Mouse (Mus musculus) brain, adult 2 months (tissue): ENCODE results near the gene Ccdc82.
A peak's percentile ranks its signal among the peaks of the same experiment; 100 is the strongest.

Experiments
- DNase-seq: peaks from one replicate; pipeline ENCODE4 v3.0.0; 2011; ENCODE audit warnings: low read depth, low spot score

Gene Ccdc82

DNA sequence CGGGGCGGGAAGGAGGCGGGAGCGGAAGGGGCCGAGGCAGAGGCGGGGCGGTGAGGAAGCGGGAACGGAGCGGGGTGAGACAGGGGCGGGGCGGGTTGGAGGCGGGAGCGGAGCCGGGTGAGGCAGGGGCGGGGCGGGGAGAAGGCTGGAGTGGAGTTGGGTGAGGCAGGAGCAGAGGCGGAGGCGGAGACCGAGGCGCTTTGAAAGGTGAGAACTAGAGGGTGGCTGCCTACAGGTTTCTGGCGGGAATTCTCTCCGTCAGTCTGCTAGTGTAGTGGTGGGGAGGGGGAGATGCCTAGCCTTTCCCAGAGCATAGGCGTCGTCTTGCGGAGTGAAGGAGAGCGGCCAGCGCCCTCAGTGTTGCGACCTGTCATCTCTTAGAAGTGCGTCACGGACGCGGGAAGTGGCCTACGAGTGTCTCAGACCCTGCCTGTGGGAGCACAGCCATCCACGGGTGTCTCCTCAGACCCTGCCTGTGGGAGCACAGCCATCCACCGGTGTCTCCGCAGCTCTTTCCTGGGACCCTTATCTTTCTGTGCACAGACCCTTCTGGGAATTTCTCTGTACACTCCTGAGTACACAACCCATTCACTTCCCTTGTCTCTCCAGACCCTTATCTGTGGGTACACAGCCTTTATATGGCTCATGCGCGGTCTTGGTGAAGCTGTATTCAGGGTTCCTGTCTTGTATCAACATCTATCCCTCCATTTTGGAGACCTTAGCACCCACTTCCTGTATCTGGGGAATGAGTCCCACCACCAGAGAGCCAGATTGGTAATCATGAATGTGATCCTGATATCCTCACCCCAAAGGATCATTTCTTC, at the start of gene Ccdc82:
TSS of gene Ccdc82 (plus strand) at position 141 of the 824 bp plus-strand sequence.
- peak; percentile 95 for DNase-seq

DNA sequence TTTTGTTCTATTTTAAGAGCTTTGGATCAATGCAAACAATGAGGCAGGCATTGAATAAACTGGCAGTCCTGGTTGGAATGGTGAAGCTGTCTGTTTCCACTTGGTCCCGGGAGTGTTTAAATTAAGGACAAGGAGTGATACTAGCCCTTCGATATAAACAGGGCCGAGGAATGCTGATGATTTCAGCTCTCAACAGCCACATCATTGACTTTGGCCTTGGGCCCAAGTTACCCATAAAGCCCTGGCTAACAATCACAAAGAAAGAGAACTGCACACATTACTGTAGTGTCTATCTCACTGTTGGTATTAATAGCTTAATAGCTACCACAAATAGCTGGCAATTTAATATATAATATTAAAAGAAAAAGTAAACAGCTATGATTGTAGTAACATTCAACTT, 46.7 kb upstream of the Ccdc82 start:
- DNase-seq, result no peak

DNA sequence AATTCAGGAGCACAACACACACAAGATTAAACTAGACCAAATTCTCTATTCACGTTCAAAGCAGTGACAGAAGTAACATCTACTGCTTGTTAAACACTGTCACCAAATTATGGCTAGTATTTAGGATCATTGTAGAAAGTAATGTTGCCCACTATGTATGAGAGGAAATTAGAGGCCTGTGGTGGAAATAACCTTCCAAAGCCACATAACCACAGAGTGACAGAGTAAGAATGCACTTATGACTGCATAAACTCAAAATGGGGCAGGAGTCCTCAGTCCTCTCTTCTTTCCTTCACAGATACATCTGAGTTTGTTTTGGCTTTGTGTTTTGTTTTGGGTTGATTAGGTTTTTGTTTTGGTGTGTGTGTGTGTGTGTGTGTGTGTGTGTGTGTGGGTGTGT, 43.6 kb upstream of the Ccdc82 start:
- no peak for DNase-seq

GRCm38 (mm10) chr9:13203681-13204080, 43.1 kb upstream of the Ccdc82 start:
- no peak for DNase-seq

DNA sequence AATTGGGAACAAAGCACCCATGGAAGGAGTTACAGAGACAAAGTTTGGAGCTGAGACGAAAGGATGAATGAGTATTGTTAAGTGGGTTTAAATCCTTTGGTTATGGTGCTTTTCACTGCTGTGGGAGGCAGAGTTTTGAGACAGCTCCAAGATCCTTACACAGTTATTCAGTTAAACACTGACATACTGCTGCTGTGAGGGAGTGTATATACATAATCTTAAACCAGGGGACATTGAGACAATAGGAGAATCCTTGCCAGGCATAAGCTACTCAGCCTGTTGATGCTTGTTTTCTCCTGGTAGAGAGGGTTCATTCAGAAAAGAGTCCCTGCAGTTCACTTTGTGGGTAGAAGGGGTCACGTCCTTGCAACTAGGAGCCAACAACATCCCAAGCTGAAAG, 40.4 kb upstream of the Ccdc82 start:
- no peak for DNase-seq

DNA sequence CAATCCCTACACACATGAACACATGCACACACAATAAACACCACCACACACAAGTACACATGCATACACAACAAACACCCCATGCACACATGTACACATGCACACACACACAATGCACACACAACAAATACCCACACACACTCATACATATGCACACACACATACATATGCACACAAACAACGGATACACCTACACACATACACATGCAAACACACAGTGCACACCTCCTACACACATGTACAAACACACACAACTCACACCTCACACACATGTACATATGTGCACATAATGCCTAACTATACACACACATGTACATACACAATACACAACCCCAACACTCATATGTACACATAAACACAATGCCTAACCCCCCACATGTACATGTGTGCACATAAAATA, 20.9 kb upstream of the Ccdc82 start:
- DNase-seq, result no peak

DNA sequence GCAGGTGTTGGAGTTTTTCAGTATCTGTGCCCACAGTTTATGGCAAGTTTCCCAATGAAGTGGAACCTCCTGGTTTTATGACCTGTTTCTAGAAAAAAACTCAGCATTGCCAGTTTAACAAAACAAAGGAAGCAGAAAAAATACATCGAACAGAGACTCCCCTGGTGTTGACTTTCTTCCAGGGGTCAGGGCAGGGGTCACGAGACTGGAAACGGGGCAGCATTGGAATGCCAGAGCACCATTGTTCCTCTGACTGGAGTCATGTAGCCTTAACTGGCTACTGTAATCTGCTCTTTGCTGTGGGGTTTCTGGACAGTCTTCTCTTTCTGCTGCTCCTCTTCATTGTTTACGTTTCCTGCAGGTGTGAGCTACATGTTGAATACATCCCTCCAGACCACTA, 16.2 kb upstream of the Ccdc82 start:
- no peak for DNase-seq

GRCm38 (mm10) chr9:13231545-13232216, 15.1 kb upstream of the Ccdc82 start:
- DNase-seq, result peak; percentile 71

- DNase-seq, result peak; percentile 72
These were observed 4.4 kb upstream of the Ccdc82 start for GRCm38 (mm10) chr9:13242321-13242720.

- DNase-seq, result peak; percentile 48
These were observed 1.3 kb upstream of the Ccdc82 start, which contains the start of gene Jrkl for GRCm38 (mm10) chr9:13245481-13245880. Jrkl (minus strand) TSS chr9:13245829.

DNA sequence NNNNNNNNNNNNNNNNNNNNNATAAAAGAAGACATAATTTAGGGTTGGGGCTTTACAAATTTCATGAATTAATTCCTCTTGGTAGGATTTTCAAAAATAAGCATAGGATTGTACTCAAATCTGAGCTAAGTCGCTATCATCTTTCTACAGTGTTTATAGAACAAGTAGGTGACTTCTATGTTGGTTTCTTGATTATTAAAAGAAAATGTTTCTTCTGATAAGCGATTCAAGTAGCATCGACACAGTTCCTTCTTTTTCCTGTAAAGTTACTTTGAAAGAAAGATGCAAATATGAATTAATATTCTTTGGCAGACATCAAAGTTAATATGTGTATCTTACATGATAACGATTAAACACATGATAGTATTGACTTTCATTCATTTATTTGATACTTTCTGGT, 1.3 kb downstream of the Ccdc82 start:
- no peak for DNase-seq

- no peak for DNase-seq
These were observed 4.5 kb downstream of the Ccdc82 start for GRCm38 (mm10) chr9:13251251-13251650.

DNA sequence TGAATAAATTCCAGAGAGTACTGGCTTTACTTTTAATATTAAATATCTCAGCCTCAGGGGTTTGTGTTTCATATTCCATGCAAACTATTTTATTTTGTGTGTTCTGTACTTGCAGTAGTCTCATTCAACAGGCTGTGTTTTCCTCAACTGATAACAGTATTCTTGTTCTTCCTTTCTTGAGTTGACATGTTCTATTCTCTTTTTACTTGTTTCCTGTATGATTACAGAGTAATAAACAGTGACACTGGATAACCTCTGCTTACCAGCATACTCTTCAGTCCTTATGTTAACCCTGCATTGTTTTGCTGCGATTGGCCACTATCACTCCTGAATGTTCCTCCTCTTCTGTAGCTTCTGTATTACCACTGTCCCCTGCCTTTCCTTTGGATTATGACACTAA, 10.0 kb downstream of the Ccdc82 start:
- DNase-seq, result no peak

GRCm38 (mm10) chr9:13258173-13258572, 11.4 kb downstream of the Ccdc82 start:
- no peak for DNase-seq

GRCm38 (mm10) chr9:13260980-13261379, 14.2 kb downstream of the Ccdc82 start:
- no peak for DNase-seq

DNA sequence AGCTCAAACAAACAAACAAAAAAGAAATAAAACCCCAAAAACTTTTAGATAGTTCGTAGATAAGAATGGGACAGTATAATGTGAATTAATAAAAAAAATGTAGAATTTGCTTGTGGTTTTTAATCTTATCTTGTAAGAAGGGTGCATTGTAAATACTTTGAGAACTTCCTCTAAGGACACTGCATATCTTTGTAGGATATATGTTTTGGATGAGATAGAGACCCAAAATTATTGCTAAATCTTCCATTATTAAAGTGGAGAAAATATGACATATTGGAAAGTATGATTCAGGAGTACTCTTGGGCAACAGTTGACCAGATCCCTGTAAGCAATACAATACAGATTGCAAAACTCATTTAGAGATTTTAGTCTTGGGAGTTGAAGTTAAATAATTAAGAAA, 26.5 kb downstream of the Ccdc82 start:
- no peak for DNase-seq

DNA sequence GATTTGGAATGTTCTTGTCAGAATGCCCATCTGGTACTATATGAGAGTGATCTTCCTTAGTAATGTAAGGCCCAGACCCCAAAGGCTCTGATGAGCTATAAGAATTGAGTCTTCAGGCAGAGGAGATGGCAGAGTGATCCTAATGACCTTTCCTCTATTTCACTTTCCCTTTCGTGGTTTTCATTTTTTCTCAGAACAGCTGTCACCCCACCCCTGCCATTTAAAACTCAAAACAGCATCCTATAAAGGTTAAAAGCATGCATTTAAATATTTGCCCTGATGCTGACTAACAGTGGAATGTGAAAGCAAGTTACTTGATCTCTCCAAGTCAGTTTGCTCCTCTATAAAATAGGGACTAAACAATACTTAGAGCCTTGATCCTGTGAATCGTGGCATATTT, 40.7 kb downstream of the Ccdc82 start:
- DNase-seq, result no peak

DNA sequence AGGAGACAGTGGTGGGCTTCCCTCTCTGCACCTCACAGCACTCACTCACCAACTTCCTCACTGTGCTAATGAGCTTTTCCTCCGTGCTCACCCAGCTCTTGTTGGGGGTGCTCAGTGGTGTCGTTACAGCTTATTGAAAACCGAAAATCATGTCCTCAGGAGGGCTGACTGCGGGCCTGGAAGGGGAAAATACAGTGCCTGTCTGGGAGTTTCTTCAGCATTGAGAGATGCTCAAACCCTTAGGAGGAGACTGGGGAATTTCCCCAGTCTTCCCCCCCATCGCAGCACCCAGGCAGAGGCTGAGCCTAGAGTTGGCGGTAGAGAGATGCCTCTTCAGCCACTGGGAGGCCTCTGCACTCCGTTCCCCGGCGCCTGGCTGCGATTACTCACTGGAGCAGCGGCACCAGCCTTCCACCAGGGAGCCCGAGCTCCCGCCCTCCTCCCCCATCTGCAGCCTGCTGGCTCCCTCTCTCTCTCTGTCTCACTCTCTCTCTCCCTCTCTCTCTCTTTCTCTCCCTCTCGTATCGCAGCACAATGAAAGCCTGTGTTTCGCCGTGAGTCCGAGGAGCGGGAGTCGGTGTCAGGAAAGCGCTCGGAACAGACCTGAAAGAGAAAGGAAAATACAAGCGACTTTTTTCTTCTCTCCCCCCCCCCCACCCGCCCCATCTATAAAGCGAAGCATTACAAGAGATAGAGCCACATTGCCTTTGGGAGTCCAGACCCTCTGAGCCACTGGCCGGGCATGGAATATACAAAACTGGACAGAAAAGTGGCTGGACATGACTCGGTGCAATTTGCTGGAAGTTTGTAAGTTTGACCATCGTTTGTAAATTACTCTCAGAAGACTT, 49.7 kb downstream of the Ccdc82 start:
- peak; percentile 97 for DNase-seq

- peak; percentile 37 for DNase-seq
These were observed 50.4 kb downstream of the Ccdc82 start for GRCm38 (mm10) chr9:13297122-13297667.

DNA sequence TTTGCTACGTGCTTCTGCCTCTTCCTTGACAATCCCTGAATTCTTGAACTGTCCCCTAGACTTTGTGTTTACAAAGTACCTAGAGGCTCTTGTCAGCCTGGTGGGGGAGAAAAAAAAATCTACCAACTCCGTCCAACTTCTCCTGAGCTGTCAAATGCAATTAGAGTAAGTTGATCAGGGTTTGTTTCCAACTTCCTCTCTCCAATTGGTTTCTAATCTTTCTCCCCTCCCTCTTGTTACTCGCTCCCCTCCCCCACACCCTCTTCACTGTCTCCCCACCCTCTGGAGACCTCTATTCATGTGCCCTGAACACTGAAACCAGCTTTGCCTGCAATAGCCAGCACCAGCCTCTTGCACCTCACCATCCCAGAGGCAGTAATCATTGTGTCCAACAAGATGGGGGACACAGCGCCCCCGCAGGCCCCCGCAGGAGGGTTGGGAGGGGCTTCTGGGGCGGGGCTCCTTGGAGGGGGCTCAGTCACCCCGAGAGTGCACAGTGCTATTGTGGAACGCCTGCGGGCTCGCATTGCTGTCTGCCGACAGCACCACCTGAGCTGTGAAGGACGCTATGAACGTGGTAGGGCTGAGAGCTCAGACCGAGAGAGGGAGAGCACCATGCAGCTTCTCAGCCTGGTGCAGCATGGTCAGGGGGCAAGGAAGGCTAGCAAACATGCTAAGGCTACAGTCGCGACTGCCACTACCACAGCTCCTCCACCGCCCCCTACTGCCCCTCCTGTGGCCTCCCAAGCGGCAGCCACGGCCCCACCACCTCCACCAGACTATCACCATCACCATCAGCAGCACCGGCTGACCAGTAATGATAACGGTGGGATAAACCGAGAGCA, 51.1 kb downstream of the Ccdc82 start, which contains the start of gene Maml2:
TSS of gene Maml2 (plus strand) at position 290 of the 845 bp plus-strand sequence.
- DNase-seq, result peak; percentile 74

DNA sequence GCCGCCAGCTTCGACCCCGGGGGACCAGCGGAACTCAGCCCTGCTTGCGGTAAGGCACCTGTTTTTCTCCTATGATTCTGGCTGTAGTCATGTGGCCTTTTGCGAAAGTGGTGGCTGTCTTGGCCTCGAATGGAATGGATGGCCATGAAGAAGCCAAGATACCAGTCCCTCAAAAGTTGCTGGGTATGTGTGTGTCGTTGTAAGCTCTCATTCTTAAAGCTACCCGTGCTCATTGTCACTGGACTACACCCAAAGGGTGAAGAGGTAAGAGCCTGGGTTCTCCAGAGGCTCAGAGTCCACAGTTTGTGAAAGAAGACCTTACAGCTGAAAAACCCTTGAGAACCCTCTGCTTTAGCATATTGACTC, 51.7 kb downstream of the Ccdc82 start:
- no peak for DNase-seq
